Mouse (Mus musculus): Measurements from ENCODE around the gene Ndst4. TPM values are rescaled to one million over a fixed set of nuclear protein-coding genes. Genes with fewer than 3 reads are reported as not detected.

Ndst4 gene
- total RNA-seq (2017): not detected in 2 replicates

DNA sequence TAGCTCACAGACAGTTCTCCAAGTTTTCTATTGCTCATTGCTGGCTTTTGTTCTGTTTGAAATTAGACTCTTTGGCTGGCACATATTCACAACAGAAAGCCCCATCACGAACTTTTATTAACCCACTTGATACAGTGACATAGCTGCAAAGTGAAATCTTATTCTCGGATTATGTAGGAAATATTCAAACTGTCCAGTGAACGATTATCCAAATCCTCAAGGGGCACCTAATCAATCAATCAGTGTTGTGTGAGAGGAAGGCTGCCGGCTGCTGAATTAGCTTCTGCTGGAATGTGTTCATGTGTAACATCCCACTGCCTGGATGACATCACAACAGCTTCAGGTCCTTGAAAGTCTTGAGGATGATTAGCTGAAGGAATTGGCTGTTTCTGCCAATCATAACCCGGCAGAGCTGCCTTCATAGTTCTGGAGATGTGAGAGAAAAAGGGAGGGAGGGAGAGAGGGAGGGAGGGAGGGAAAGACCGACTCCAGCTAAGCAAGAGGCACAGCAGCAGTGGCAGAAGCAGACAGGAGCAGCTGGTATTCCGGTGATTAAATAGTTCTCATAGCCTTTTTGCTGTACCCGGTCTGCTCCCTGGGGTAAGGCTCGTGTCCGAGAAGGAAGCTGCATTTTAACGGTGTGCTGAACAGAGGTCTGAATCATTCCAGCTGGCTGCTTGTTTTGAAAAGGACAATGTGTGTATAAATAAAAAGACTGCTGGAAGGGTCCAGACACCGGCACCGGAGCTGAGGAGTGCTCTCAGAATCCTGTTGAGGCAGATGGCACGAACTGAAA, at the start of gene Ndst4:
TSS of gene Ndst4 (plus strand) at position 476 of the 796 bp plus-strand sequence.
- ATAC-seq (replicated peaks; ENCODE audit: low read depth, poor library complexity, severe bottlenecking): 0 out of 2 replicates have a peak, but pooled peaks have one; percentile 18

DNA sequence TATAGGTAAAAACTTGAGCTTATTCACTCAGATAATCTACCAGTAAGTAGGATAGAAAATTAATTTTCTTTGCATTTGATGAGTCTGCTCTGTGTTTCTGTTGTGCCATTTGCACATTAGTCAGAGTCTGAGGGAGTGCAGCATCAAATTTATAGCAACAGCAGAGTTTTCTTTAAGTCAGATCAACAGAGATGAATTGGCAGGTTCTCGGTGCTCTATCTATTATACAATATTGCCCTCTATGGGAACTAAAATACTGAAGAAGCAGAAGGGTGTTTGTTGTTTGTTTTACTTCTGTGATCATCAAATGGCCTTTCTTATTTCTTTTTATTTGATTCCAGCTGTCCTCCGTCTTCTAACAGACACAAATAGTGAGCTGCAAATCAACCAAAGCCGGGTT, 6.4 kb upstream of the Ndst4 start:
- ATAC-seq (replicated peaks; ENCODE audit: low read depth, poor library complexity, severe bottlenecking): peak; percentile 60

DNA sequence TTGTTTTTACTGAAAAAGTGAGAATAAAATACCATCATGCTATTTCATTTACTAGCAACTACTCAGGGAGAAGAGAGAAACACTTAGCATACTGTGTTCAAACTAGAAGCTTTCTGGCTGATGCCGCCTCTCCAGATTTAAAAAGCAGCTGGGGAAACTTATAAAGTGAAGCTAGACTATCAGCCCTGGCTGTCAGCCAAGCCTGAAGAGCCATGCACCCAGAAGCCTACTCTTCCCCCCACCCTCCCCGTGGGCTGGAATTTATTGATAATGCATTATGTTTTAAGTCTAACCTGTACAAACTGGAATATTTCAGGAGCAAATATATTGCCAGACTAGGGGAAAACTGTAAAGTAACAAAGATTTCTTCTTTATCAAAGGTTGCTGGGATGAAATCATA, 2.6 kb downstream of the Ndst4 start:
- no peak for ATAC-seq (replicated peaks; ENCODE audit: low read depth, poor library complexity, severe bottlenecking)

DNA sequence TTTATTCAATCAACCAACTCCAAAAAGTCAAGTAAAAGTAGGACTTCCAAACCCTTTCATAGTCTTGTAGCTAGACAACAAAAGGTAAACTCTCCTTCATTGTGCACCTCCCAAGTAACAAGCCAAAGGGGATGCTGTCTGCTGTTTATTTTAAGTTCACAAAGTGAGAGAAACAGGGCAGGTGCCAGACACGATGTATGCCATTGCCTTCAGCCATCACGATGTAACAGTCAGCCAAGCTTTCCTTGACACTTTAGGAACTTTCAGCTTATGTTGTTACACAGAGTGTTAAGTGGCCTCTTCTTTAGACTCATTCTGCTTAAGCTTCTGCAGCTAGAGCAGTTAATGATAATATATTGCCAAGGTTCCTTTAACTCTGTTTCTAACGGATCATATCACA, 3.1 kb downstream of the Ndst4 start:
- no peak for ATAC-seq (replicated peaks; ENCODE audit: low read depth, poor library complexity, severe bottlenecking)

DNA sequence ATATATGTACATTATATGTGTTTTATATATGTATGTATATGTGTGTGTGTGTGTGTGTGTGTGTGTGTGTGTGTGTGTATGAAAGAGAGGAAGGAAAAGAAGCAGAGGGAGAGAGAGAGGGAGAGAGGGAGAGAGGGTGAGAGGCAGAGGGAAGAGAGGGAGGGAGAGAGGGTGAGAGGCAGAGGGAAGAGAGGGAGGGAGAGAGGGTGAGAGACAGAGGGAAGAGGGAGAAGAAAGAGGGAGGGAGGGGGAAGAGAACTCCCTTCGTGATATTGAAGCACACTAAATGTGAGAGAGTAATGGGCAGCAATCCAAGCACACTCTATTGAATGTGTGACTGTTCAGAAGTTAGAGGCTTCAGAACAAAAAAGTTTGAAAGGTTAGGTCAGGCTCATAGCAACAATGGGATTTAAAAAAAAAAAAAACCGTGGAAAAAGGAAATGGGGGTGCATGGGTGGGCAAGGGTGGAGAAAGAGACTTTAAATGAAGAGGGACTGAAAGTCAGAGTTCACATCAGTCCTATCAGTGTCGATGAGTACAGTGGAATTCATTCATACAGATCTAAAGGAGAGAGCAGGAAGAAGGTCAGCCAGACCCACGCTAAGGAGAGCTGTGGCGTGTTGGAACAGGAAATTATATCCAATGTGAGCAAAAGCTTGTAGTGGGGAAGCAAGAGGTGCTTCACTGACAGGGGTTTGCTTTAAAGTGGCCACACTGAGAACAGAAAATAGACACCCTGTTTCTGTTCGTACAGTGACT, 63.2 kb downstream of the Ndst4 start:
- no peak for ATAC-seq (replicated peaks; ENCODE audit: low read depth, poor library complexity, severe bottlenecking)

DNA sequence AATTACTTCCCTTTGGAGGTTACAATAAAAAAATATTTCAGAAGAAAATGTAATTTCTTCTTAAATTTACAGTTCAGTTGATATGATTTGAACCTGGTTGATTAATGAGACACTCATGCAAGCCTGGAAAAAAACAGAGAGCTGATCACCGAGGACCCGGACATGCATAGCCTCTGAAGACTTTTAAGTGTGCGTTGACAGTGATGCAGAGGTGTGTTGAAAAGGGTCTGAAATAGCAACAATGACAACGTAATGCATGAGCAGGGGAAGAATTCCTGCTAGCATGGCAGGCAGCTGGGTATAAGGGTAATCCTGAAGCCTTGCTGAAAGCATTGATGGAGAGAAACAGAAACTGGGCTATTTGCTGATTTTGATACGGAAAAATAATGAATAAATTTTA, 106.2 kb downstream of the Ndst4 start:
- ATAC-seq (replicated peaks; ENCODE audit: low read depth, poor library complexity, severe bottlenecking): no peak

DNA sequence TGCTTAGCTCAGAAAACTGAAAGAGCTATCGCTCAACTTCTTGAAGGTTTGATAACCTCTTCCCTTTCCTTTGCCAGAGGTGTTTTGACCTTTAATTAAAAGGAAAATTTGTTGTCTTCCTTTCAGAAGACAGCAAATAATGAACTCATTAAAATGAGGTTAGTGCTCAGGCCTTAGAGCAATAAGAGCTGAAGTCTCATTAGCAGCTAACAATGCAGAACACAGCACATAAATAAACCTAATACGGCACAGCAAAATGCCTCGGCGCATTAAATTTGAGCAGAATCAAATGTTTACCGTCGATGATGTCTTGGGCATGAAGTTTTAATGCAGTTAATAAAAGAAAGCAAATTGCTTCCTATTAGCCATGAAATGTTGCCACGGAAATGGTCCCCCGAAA, 129.5 kb downstream of the Ndst4 start:
- ATAC-seq (replicated peaks; ENCODE audit: low read depth, poor library complexity, severe bottlenecking): no peak

DNA sequence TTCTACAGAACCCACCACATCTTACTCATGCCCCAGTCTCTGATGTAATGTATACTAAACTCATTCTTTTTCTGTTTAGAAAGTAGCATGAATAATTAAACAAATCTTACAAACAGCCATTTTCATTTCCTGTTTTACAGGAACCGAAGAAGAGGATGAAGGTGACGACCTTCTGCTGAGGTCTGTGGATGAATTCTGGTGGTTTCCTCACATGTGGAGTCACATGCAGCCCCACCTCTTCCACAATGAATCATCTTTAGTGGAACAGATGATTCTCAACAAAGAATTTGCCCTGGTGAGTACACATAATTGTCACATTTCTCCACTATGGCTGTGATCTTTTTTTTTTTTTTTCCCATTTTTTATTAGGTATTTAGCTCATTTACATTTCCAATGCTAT, 166.7 kb downstream of the Ndst4 start:
- ATAC-seq (replicated peaks; ENCODE audit: low read depth, poor library complexity, severe bottlenecking): no peak

DNA sequence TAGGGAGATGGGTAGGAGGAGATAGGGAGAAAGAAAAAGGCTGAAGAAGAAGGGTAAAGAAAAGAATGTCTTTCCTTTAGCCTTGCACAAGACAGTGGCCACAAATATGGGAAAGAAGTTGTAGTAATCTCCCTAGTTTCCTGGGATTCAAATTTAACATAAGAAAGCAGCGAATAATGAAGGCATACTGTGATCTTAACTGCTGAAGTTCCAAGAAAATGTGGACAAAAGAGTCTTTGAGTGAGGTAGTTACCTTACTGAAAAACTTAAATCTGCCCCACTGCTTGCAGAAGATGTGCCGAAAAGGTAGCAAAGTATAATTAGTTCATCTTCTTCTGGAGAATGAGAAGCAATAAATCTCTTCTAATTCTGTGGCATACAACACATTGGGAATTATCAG, 228.4 kb downstream of the Ndst4 start:
- ATAC-seq (replicated peaks; ENCODE audit: low read depth, poor library complexity, severe bottlenecking): no peak

DNA sequence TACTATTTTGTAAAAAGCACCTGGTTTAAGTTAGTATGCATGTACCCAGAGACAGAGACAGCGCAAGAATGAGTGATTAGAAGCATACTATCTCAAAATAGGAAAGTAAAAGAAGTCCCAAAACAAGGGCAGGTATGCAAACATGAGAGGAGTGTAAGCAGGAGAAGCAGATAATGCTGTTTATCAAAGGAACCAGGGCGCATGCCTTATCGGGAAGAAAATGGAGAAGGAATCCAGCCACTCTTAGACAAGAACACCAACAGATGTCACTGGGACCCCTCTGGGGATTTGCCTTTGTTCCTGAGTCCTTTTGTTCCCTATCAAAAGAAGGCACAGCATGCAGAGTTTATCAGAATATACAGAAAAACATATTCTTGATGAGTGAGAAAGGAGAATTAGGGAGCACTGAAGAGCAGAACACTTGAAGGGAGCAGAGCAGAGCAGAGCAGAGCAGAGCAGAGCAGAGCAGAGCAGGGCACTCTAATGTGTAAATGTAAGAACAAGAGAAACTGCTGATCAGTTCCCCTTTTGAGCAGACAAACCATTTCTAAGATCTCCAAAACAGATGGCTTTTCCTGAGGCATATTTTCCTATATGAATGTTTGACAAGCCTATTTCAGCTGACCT, 251.2 kb downstream of the Ndst4 start:
- no peak for ATAC-seq (replicated peaks; ENCODE audit: low read depth, poor library complexity, severe bottlenecking)

DNA sequence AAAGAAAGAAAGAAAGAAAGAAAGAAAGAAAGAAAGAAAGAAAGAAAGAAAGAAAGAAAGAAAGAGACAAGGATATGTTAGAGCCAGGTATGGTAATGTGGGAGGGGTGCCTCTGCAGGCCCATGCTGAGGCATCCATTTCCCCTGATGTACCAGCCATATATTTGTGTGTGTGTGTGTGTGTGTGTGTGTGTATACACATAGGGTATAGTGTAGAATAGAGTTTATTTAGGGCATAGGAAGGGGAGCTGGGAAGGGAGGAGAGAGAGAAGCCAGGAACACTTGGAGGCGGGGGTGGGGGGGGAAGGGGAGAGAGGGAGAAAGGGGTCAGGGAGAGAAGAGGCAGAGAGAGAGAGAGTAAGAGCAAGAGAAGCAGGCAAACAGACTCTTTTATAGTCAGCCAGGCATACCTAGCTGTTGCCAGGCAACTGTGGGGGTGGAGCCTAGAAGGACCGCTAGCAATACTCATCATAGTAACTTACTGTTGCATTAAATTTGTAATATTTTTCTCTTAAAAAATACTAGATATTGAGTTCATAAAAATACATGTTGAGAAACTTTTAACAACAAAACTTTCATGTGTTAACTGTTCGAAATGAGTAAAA, 256.3 kb downstream of the Ndst4 start:
- ATAC-seq (replicated peaks; ENCODE audit: low read depth, poor library complexity, severe bottlenecking): no peak

DNA sequence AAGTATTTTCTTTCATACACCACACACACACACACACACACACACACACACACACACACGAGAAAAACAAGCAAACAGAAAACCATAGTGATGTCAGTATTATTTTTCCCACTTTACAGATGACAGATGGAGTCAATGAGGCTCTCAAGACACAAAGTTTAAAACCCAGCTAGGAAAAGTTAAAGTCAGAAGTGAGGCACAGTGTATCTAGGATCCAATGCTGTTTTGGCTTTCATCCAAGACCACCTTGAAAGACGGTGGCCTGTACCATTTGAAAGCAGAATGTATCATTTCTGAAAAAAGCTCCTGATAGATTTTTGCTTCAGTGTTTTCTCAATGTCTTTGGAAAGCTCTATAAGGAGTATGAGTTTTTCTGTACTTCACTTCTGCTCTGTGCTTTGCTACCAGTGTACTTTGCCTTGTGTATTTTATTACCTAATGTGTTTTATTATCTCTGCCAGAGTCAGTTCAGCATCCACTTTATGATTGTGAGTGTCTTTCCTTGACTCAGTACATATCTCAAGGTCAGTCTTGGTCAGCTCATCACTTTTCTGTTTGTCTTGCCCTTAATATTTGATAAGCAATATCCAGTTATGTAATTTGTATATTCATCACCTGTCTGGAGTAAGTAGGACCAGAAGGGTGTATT, 257.1 kb downstream of the Ndst4 start:
- ATAC-seq (replicated peaks; ENCODE audit: low read depth, poor library complexity, severe bottlenecking): no peak

DNA sequence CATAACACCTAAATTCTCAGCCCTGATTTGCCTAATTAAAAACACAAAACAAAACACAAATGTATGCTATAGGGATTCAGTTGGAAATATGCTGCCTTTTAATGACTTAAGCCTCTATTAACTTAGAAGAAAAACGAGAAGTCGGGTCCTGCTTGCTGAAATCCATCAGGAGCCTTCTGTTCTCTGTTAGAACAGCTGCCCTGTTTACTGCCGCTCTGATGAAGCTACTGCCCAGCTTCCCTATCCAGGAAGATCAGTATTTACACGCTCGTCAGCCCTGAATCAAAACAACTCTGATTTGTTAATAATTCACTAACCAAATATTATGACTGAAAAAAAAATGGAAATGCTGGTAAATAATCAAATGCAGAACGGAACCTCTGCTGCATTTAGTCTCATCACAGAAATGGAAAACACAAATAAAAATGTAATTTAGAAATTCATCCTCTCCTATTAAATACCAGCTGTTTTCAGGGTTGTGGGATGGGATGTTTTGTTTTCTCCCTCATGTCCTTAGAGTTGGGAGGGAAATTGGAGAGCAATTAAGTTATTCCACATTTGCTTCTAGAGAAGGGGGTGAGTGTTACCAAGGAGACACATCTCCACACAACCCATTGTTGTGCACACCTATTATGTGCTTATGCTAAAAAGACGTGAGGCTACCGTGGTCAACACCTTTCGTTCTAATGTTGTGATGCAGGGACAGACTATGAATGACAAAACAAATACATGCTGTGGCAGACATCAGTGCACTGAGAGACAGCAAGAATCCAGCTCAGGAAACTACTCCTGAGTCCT, 270.3 kb downstream of the Ndst4 start:
- ATAC-seq (replicated peaks; ENCODE audit: low read depth, poor library complexity, severe bottlenecking): no peak

DNA sequence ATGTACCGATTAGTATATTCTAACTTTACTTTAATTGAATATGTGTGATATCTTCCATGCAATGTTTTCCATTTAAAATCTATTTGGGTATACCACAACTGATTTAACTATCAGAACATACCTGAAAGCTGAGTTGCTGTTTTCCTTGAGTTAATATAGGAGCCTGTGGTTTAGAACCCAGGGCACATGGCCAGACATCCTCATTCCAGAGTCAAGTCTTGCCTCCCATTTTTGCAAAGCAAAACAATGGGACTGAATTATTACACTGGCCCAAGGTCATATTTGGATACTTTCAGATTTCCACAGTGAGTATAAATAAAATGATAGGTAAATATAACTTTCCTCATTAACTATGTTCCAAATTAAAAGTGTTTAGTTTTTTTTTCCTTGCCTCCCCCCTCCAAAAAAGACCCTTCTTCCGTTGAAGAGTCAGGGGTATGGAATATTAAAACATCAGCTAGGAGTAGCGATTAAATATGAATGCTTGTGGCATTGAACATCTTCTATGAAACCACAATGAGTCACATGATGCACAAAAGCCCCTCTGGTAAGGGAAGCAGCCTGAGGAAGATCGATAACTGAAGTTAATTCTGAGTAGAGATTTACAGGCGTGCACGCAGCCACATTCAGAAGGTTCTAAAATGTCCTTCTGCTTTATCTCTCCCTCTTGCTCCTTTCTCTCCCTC, 271.5 kb downstream of the Ndst4 start:
- no peak for ATAC-seq (replicated peaks; ENCODE audit: low read depth, poor library complexity, severe bottlenecking)

DNA sequence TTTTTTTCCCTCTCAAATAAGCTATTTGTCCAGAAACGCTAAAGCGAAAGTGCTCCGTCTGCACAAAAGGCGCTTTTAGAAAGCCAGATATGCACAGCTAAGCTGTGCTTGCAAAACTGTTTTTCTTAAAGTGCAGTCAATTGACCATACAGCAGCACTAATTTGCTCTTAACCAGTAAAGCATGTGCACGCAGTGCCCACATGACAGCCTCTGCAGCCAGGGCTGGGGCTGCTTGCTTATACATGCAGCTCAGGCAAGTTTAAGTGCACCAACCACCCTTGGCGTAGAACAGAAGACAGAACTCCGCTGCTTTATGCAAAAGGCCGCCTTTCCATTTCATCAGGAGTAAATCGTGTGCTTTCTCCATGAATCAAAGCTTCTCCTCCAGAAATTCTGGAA, 275.0 kb downstream of the Ndst4 start:
- ATAC-seq (replicated peaks; ENCODE audit: low read depth, poor library complexity, severe bottlenecking): no peak

DNA sequence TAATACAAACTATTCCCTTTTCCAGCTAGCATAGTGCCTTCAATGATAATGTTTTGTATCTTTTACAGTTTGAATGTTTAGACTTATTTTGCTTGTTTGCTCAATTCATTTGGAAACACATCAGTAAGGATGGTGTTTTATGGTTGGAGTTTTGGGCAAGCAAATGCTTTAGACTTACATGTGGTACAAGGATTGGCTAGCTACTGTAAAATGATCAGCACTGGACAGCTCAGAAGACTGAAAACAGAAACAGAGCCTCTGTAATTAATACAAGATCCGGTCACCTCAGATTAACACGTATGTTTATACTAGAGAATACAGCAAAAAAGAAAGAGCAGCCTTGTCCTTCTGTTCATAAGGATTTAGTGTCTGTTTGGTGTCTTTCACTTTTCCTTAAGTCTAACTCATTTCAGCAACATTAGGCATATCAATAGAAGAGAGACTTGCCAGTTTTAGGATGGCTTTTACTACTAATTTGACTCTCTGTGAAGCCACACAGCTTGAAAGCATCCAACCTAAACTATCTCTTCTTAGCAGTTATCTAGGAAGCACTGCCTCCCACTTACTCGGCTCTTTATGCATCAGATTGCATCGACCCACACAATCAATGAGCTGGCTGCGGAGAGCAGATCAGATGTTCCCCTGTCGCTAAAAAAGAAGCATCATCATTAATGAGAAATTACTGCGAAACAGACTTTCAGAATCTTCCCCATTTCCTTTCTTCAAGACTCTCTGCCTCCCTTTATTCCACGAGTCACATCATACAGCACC, 279.8 kb downstream of the Ndst4 start:
- ATAC-seq (replicated peaks; ENCODE audit: low read depth, poor library complexity, severe bottlenecking): no peak

DNA sequence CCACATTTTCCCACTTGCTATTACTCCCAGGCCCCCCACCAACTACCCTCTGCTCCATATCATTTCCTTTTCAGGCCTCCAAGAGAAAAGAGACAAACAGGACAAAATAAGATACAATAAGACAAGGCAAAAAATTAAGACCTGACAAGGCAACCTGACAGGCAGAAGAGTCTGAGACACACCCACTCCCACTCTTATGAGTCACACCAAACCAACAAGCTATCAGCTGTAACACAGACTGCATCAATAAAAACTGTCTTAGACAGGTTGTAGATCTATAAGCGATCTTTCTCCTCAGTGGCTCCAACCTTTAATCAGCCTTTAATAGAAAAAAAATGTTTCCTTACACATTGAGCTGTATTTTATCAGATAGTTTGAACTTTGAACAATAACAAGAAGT, 280.7 kb downstream of the Ndst4 start:
- no peak for ATAC-seq (replicated peaks; ENCODE audit: low read depth, poor library complexity, severe bottlenecking)

DNA sequence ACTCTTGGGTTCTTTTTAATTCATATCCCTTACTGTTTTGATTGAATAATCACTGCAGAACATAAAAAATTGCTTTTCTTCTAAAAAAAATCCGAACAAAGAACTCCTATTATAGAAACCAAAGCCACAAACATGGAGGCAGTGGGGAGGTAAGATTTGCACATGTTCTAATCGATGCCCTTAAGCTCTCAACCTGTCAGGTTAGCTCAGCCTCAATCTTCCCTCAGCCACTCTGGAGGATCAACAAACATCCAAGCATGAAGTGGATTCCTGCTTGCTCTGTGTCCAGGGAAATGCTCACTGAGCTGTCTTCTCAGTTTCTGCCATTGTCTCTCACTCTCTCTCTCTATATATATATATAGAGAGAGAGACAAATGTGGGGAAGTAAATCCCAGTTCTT, 283.7 kb downstream of the Ndst4 start:
- no peak for ATAC-seq (replicated peaks; ENCODE audit: low read depth, poor library complexity, severe bottlenecking)

Data from common myeloid progenitor, adult 5-6 weeks (primary cell).